Mouse (Mus musculus): ENCODE results near the gene Ncbp2. TPM values are rescaled to one million over a fixed set of nuclear protein-coding genes. Genes with fewer than 3 reads are reported as not detected.

Gene Ncbp2
- total RNA-seq, 2 experiments from 2014 or later: 23.6 to 27.0 TPM

DNA sequence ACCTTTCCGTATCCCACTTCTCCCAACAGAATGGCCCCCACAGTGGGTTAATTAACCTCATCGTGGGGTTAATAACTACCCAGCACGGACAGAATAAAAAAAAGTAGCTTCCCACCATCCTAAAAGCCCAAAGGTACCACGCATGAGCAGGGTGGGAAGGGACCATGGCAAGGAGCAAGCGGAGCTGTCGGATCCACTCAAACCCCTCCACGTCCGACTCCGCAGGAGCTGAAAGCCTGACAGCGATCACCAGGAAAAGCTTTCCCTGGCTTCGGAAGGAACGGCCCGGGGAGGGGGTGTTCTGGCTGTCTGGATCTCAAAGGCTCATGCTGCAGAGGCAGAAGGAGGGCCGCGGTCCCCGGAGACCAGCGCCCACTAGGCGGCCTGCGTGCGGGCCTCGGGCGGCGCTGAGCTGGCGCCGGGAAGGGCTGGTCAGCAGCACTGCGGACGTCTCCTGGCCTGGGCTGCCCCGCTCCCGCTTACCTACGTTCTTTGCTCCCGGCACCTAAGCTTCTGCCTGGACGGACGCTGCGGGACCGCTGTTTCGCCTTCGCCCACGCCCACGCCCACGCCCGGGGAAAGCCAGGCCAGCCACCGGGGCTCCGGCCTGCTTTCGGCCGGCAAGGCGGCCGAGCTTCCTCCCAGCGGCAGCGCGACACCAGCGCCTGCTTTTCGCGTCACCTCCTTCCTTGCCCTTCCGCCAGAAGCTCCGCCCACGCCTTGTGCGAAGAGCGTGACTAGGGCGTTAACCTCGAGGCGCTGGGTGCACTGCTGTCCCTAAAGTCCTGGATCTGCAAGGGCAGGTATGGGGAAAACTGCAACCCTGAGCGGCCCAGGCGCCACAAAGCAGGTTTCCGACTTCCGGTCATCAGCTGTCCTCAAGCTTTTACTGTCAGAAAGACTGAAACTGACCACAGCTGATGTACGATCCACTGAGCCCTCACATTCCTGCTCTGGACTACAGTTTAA is 54.5 kb downstream of the Ncbp2 start, which contains the start of gene Senp5:
Gene Senp5 (minus strand): TSS at position 779 of the 969 bp plus-strand sequence.
- intact Hi-C loops (cut with DNase I): loop anchor here (1.0 to 2.0 kb wide), 2 partner anchors 53 to 74 kb away; no protein-coding TSS in a partner anchor
- DNase-seq: peak; percentile 93 to 94

DNA sequence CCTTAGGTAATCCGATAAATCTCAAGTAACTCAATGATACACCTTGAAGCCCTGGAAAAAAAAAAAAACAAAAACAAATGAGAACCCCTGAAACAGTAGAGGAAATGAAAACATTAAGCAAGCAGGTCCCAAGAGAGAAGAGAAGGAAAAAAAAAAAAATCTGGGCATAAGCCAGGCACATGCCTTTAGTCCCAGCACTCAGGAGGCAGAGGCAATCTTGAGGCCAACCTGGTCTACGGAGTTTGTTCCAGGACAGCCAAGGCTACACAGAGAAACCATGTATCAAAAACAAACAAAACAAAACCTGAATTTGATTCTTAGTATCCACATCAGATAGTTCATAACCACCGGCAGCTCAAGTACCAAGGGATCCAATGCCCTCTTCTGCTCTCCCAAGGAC is 56.4 kb downstream of the Ncbp2 start:
- intact Hi-C loops (cut with DNase I): no loop called here

GRCm38 (mm10) chr16:32008529-32009293 is 60.4 kb downstream of the Ncbp2 start:
- DNase-seq: no peak
- intact Hi-C loops (cut with DNase I): no loop called here

More for the DNA sequence above, 56.4 kb downstream of the Ncbp2 start:
- no peak for DNase-seq

DNA sequence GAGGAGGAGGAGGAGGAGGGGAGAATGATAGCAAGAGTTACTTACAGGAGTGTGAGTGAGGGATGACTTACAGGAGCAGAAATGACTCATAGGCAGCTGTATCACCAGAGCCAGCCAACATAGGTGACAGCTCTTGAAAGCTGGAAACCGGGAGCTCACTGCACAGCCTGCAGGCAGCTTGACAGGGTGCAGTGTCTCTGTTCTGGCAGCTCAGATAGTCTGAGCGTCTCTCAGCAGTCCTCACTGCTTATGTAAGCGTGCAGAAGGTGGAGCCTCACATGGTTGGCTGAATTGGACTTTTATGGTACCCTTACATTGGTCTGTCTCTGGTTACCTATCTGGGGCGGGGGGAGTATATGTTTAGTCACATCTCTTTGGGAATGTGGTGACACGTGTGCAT is 61.6 kb downstream of the Ncbp2 start:
- DNase-seq: no peak
- intact Hi-C loops (cut with DNase I): no loop called here

DNA sequence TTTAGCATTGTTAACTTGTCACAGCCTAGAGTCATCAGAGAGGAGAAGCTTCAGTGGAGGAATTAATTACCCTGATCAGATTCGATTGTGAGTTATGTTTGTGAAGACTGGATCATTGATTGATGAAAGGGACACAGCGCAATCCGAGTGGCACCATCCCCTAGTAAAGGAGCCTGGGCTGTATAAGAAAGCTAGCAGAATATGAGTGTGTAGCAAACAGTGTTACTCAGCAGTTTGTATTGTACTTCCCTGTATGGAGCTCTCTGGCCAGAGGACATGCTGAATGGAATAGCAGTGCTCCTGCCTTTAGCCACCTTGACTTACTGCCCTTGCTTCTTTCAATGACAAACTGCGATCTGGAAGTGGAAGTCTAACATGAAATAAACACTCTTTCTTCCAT is 62.0 kb downstream of the Ncbp2 start:
- intact Hi-C loops (cut with DNase I): no loop called here

More for the DNA sequence above, 62.0 kb downstream of the Ncbp2 start:
- no peak for DNase-seq

Small RNA genes within 50 kb of the gene (microRNA-seq; reads per million reads assigned to microRNA genes)
- gene Gm26269 (ENCODE audit: borderline number of aligned reads in 2 of 2): 0 reads per million in 2 experiments

Other genes starting within 250 kb of the Ncbp2 start
- gene Meltf, start 69.7 kb upstream of the Ncbp2 start, total RNA-seq (2021): not detected
- 1 to 10 TPM in 1 of 2 experiments, under 1 TPM in 1; 0.81 to 2.0 TPM for gene Pigz, start 14.7 kb upstream of the Ncbp2 start, total RNA-seq (2021)
- gene 0610012G03Rik, start within 50 bp of the Ncbp2 start, total RNA-seq (2021): 10 to 100 TPM; 74.5 to 75.6 TPM
- 10 to 100 TPM; 10.4 to 12.4 TPM for gene Senp5, start 54.8 kb downstream of the Ncbp2 start, total RNA-seq (2021)
- 10 to 100 TPM; 26.1 to 26.7 TPM for gene Pak2, start 130.8 kb downstream of the Ncbp2 start, total RNA-seq (2021)
- gene Pigx, start 151.2 kb downstream of the Ncbp2 start, total RNA-seq (2021): 10 to 100 TPM; 17.7 to 18.7 TPM
- gene Cep19, start 151.3 kb downstream of the Ncbp2 start, total RNA-seq (2021): 10 to 100 TPM; 10.1 to 10.5 TPM
- 1 to 10 TPM; 4.7 to 5.2 TPM for gene Nrros, start 217.1 kb downstream of the Ncbp2 start, total RNA-seq (2021)
- not detected for gene Bex6, start 231.3 kb downstream of the Ncbp2 start, total RNA-seq (2021)

All from heart, postnatal 36 days (tissue).